Mouse (Mus musculus) lung, postnatal 0 days (tissue): ENCODE results near the gene Csn1s2b.

Experiments
- CTCF ChIP-seq: IDR thresholded peaks from 2 replicates; pipeline ENCODE4 v1.5.1; 2016; ENCODE audit warnings: antibody characterized with exemption, mild to moderate bottlenecking
- EP300 ChIP-seq: IDR thresholded peaks from 2 replicates; pipeline ENCODE4 v1.6.1; 2016; ENCODE audit warnings: antibody characterized with exemption, mild to moderate bottlenecking, control low read depth

- TF ChIP-seq EP300 (no peak), CTCF (peak; percentile 26)
These were observed 63.5 kb downstream of the Csn1s2b start for GRCm38 (mm10) chr5:87871423-87871822.
